Mouse (Mus musculus) limb, embryonic 14.5 days (tissue): ENCODE results near the gene Rps21. TPM values are rescaled to one million over a fixed set of nuclear protein-coding genes. Genes with fewer than 3 reads are reported as not detected.

Source experiments
- ATAC-seq: fragments of 200-750 bp; cut with Nextera tagmentation; 2 replicates; pipeline ENCODE4 v1.8.0; 2017; ENCODE audit warnings: low read depth, moderate number of reproducible peaks, moderate TSS enrichment; ENCODE audit not compliant: low FRiP score
- DNase-seq: peaks from one replicate; pipeline ENCODE4 v3.0.0-alpha.2; 2015; ENCODE audit warnings: low spot score
- H3K27ac ChIP-seq: fragments of 300-500 bp; sonication (generic); replicated peaks from 2 replicates; pipeline ENCODE4 v1.5.1; 2014; ENCODE audit warnings: low read depth, mild to moderate bottlenecking, low read length, moderate library complexity, mixed read lengths
- H3K27me3 ChIP-seq: fragments of 300-500 bp; sonication (generic); 2 replicates; pipeline ENCODE4 v1.6.1; 2014; ENCODE audit warnings: low read length, mixed read lengths; ENCODE audit not compliant: control insufficient read depth, insufficient read depth
- H3K36me3 ChIP-seq: fragments of 300-500 bp; sonication (generic); 2 replicates; pipeline ENCODE4 v1.6.1; 2014; ENCODE audit warnings: mild to moderate bottlenecking, low read length, moderate library complexity, mixed read lengths; ENCODE audit not compliant: control insufficient read depth, insufficient read depth
- H3K4me1 ChIP-seq: fragments of 300-500 bp; sonication (generic); 2 replicates; pipeline ENCODE4 v1.6.1; 2014; ENCODE audit warnings: antibody characterized with exemption, low read length, mixed read lengths; ENCODE audit not compliant: control insufficient read depth, insufficient read depth
- H3K4me2 ChIP-seq: fragments of 300-500 bp; sonication (generic); replicated peaks from 2 replicates; pipeline ENCODE4 v1.6.1; 2014; ENCODE audit warnings: low read depth, mild to moderate bottlenecking, low read length, moderate library complexity; ENCODE audit not compliant: severe bottlenecking
- H3K4me3 ChIP-seq: fragments of 300-500 bp; sonication (generic); replicated peaks from 2 replicates; pipeline ENCODE4 v1.5.1; 2014; ENCODE audit warnings: low read length
- H3K9ac ChIP-seq: fragments of 300-500 bp; sonication (generic); 2 replicates; pipeline ENCODE4 v1.6.1; 2014; ENCODE audit warnings: mild to moderate bottlenecking, low read depth, low read length, moderate library complexity; ENCODE audit not compliant: severe bottlenecking
- H3K9me3 ChIP-seq: fragments of 300-500 bp; sonication (generic); 2 replicates; pipeline ENCODE4 v1.6.1; 2016; ENCODE audit warnings: low read length; ENCODE audit not compliant: control insufficient read depth
- POLR2A ChIP-seq: fragments of 200-500 bp; IDR thresholded peaks from 2 replicates; pipeline ENCODE4 v1.8.0; 2012; ENCODE audit warnings: inconsistent platforms, mild to moderate bottlenecking, moderate library complexity, borderline replicate concordance; ENCODE audit not compliant: insufficient read depth, insufficient read length; ENCODE audit errors: extremely low read depth
- WGBS: fragments of 180-500 bp; shearing (Covaris S2); extraction: QIAGEN DNeasy Blood & Tissue Kit; methylation state at CpG from one replicate; pipeline ENCODE4 v1.1.7; 2014; 5-methylcytosine and 5-hydroxymethylcytosine counted together
- polyA plus RNA-seq, 2 experiments: library from polyadenylated mRNA; depleted of rRNA in 1 of 2; stranded (reverse) in 1 of 2; unstranded in 1 of 2; fragments of >200 nt; fragmentation: Nextera tagmentation in 1 of 2; extraction: Ambion mirVana in 1 of 2; gene quantifications; 2 replicates each; pipeline versions ENCODE4 v1.2.1 to v1.2.3; 2012 to 2014

Rps21 gene
- polyA plus RNA-seq, 2 experiments, result 729 to 4,219 TPM

DNA sequence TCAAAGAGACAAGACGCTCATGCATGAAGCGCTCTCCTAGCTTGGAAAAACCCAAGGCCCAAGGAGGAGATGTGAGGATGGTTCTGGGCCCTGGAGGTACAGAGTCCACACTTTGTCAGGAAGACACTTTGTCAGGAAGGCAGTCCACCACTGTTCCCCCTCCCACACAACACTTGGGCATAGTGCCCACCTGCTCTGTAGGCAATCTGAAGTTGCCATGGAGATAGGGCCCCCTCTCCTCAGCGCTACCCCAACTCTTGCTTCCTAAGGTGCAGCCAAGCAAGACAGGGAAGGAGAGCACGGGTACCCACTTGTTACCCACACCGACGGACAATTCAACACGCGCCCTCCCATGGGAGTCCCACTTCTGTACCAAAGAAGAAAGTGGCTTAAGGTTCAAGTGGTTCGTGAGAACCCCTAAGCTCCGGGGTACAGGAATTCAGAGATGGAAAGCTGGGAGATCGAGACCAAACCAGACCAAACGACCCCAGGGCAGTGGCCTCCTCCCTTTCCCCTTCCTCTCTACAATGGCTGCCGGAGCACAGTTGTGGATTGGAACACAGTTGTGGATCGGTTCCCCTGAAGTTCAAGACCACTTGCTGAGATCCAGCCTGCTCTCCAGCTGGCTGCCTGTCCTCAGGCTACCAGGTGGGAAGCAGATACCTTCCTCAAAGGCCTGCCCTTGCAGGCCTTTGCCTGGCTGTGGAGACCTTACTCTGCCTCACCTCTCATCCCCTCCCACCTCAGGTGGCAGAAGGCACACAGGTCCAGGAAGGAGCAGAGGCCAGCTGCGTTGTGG, 37.8 kb upstream of the Rps21 start:
- DNase-seq, result no peak
- Histone ChIP-seq H3K4me2 (no peak overlapping the region), H3K9me3 (no peaks in the 10 kb centered on the region), H3K4me1 (no peaks in the 10 kb centered on the region), H3K36me3 (no peaks in the 10 kb centered on the region), H3K27ac (no peak overlapping the region), H3K27me3 (peaks cover 2% of the 10 kb centered on the region; the same call in 1 of the 2 replicates), H3K4me3 (no peak overlapping the region), H3K9ac (no peak overlapping the region)
- no peak for TF ChIP-seq POLR2A
- ATAC-seq, result no peak
- 78% methylated on average over 15 of the region's 15 CpGs for WGBS

DNA sequence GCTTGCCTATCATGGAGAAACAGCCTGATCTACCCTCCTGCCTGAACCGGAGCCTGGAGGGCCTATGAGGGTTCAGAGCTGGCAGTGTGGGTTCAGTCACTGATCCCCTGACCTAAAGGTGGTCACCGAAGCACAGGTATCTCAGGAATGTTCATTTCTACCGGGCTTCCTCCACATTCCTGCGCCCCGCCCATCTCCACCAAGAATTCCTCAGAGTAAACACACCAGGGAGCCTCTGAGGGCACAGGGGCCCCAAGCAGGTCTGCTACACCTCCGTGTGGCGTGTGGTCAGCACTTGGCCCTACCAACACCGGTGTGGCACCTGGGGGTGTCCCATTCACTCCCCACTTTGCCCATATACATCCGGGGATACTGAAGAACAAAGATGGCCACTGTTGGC, 37.0 kb upstream of the Rps21 start:
- Histone ChIP-seq H3K9me3 (no peaks in the 10 kb centered on the region), H3K27me3 (peaks cover 11% of the 10 kb centered on the region), H3K4me1 (peaks cover 3% of the 10 kb centered on the region; the same call in 1 of the 2 replicates), H3K27ac (no peak overlapping the region), H3K36me3 (no peaks in the 10 kb centered on the region), H3K4me2 (no peak overlapping the region), H3K9ac (no peak overlapping the region), H3K4me3 (no peak overlapping the region)
- 54% methylated on average over 9 of the region's 9 CpGs for WGBS
- no peak for ATAC-seq
- no peak for DNase-seq
- TF ChIP-seq POLR2A, result no peak

DNA sequence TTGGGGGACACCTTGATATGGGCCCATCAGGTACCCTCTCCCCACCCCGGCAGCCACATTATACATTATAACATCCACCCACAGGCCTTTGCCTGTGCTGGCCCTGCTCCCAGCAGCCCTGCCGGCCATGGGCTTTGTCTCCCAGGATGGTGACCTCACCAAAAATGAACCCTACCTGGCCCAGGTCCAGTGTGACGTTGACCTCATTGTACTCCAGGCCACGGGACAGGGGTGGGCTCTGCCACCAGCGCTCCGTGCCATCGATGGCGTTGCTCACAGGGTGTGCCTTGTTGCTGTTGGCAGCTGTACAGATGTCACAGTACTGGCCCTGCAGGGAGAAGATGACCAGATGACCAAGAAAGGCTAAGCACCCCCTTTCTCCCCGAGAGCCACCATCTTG, 36.1 kb upstream of the Rps21 start:
- ATAC-seq (no peak), DNase-seq (no peak)
- Histone ChIP-seq H3K36me3 (no peaks in the 10 kb centered on the region), H3K27me3 (peaks cover 19% of the 10 kb centered on the region), H3K9ac (no peak overlapping the region), H3K27ac (no peak overlapping the region), H3K4me2 (no peak overlapping the region), H3K4me1 (peaks cover 6% of the 10 kb centered on the region), H3K9me3 (no peaks in the 10 kb centered on the region), H3K4me3 (no peak overlapping the region)
- no peak for TF ChIP-seq POLR2A
- WGBS, result 91% methylated on average over 9 of the region's 9 CpGs

DNA sequence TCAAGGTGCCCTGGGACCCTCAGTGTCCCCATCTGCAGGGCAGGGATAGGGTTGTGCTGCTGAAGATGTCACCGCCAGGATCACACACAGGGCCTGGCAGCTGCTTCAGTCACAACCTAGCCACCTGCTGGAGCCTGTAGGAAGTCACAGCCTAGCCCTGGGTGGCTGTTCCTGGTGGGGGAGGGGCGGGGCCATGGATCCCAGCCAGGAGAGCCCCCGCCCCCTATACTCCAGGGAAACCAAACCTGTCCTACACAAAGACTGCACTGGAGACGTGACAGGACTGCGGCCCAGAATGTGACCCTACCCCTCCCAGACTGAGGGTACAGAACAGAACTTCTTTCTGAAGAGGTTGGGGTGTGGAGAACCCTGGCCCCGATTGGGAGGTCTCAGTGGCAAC, 34.9 kb upstream of the Rps21 start:
- Histone ChIP-seq H3K36me3 (no peaks in the 10 kb centered on the region), H3K4me3 (no peak overlapping the region), H3K4me2 (no peak overlapping the region), H3K27me3 (peaks cover 22% of the 10 kb centered on the region), H3K9ac (no peak overlapping the region), H3K27ac (no peak overlapping the region), H3K4me1 (peaks cover 15% of the 10 kb centered on the region), H3K9me3 (no peaks in the 10 kb centered on the region)
- ATAC-seq (peak; percentile 8; the same call in 1 of the 2 replicates), DNase-seq (peak; percentile 45)
- TF ChIP-seq POLR2A, result no peak
- 14% methylated on average over 6 of the region's 6 CpGs for WGBS

DNA sequence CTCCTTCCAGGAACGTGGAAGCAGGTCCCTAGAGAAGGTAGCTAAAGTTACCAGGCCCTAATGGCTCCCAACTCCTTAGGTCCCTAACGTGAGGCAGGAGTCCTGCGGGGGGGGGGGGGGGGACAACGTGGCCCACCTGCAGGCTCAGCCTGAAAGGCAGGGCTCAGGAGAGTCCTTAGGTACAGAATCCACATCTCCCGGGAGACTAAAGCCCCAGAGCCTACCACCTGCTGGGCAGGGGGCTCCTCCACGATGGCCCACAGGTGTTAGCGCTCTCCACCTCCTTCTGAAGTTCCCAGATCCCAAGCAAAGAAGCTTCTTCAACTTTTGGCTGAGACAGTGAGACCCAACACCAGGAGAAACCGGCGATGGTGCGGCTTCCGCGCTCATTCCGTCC, 32.5 kb upstream of the Rps21 start:
- H3K4me1 ChIP-seq, result peaks cover 27% of the 10 kb centered on the region

More for the DNA sequence above, 32.5 kb upstream of the Rps21 start:
- Histone ChIP-seq H3K4me2 (peak overlapping the region; percentile 99), H3K27me3 (peaks cover 22% of the 10 kb centered on the region), H3K27ac (no peak overlapping the region), H3K9me3 (no peaks in the 10 kb centered on the region), H3K9ac (0 out of 2 replicates have a peak overlapping the region, but pooled peaks have one; percentile 12), H3K36me3 (no peaks in the 10 kb centered on the region), H3K4me3 (peak overlapping the region; percentile 65)
- DNase-seq (no peak), ATAC-seq (no peak)
- WGBS, result 0% methylated on average over 11 of the region's 13 CpGs
- TF ChIP-seq POLR2A, result no peak
